Mouse (Mus musculus) stomach, postnatal 0 days (tissue): Measurements from ENCODE around the gene Cers6.

Experiments used
- CTCF ChIP-seq: IDR thresholded peaks from 2 replicates; pipeline ENCODE4 v1.5.1; 2016; ENCODE audit warnings: antibody characterized with exemption, low read depth, mild to moderate bottlenecking, moderate library complexity
- EP300 ChIP-seq: optimal IDR thresholded peaks from 2 replicates; pipeline ENCODE3; 2016; ENCODE audit warnings: antibody characterized with exemption

DNA sequence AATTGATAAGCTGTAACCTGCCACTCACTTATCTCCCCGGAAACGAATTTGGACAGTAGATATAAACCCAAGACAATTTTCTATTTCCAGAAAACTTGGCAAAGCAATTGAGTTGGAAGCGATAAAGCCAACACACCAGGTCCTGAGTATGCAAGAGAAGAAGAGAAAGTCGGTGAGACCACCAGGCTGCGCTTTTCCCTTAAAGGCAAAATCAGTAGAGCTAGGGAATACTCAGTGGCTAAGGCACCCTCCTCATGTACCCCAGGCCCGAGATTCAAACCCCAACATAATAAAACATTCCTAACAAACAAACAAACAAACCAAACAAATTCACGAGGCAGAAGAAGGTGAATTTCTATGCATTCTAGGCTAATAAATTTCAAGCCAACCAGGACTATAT is 295.0 kb downstream of the Cers6 start:
- TF ChIP-seq CTCF: no peak
- TF ChIP-seq EP300: no peak
